Mouse (Mus musculus) testis, adult 2 months (tissue): ENCODE results near the gene Pla2g2d. TPM values are rescaled to one million over a fixed set of nuclear protein-coding genes. Genes with fewer than 3 reads are reported as not detected.
"Not testable (repeated sequence)": the region's sequence is repeated elsewhere in the genome, so short reads cannot be mapped to it uniquely, and the experiment has no call there.

Experiments
- H3K27ac ChIP-seq: fragments of 200-500 bp; 2 replicates; pipeline ENCODE4 v1.5.1; 2012; ENCODE audit warnings: low read depth, low read length; ENCODE audit not compliant: control insufficient read depth, insufficient read depth
- H3K27me3 ChIP-seq: fragments of 200-500 bp; 2 replicates; pipeline ENCODE4 v1.6.1; 2012; ENCODE audit warnings: mild to moderate bottlenecking, low read length, moderate library complexity; ENCODE audit not compliant: control insufficient read depth, insufficient read depth
- H3K36me3 ChIP-seq: fragments of 200-500 bp; 2 replicates; pipeline ENCODE4 v1.6.1; 2012; ENCODE audit warnings: mild to moderate bottlenecking, low read length; ENCODE audit not compliant: control insufficient read depth, insufficient read depth
- H3K4me1 ChIP-seq: fragments of 200-500 bp; 2 replicates; pipeline ENCODE4 v1.6.1; 2012; ENCODE audit warnings: low read length; ENCODE audit not compliant: control insufficient read depth, insufficient read depth
- H3K4me3 ChIP-seq: fragments of 200-500 bp; 2 replicates; pipeline ENCODE4 v1.5.1; 2012; ENCODE audit warnings: low read depth, mild to moderate bottlenecking, low read length, moderate library complexity, mixed read lengths; ENCODE audit not compliant: control insufficient read depth
- CTCF ChIP-seq: fragments of 200-500 bp; IDR thresholded peaks from 2 replicates; pipeline ENCODE4 v1.5.1; 2012; ENCODE audit warnings: low read depth, mild to moderate bottlenecking, inconsistent platforms, low read length, moderate library complexity; ENCODE audit not compliant: control insufficient read depth, insufficient read depth, insufficient replicate concordance
- POLR2A ChIP-seq: fragments of 200-500 bp; IDR thresholded peaks from 2 replicates; pipeline ENCODE4 v1.6.1; 2012; ENCODE audit warnings: low read depth, mild to moderate bottlenecking, inconsistent platforms, low read length, moderate library complexity; ENCODE audit not compliant: control insufficient read depth
- polyA plus RNA-seq: library from polyadenylated mRNA; depleted of rRNA; stranded (reverse); fragments of >200 nt; gene quantifications from 2 replicates; pipeline ENCODE4 v1.2.3, GENCODE M21; 2012

Pla2g2d gene
- polyA plus RNA-seq, 1 experiment: 0.36 TPM

GRCm38 (mm10) chr4:138816166-138816565 lies 40.6 kb downstream of the Pla2g2d start:
- Histone ChIP-seq H3K36me3 (no peaks in the 10 kb centered on the region), H3K4me1 (peaks cover 3% of the 10 kb centered on the region), H3K27me3 (no peaks in the 10 kb centered on the region), H3K4me3 (no peak overlapping the region), H3K27ac (no peak overlapping the region)
- no peak for TF ChIP-seq CTCF
- 0 out of 2 replicates have a peak, but pooled peaks have one; percentile 12 for TF ChIP-seq POLR2A

GRCm38 (mm10) chr4:138817736-138818135 lies 42.2 kb downstream of the Pla2g2d start:
- Histone ChIP-seq H3K27me3 (no peaks in the 10 kb centered on the region), H3K4me3 (no peak overlapping the region)
- peak; percentile 22; the same call in 1 of the 2 replicates for TF ChIP-seq POLR2A
- no peak for TF ChIP-seq CTCF

GRCm38 (mm10) chr4:138819101-138819500 lies 43.6 kb downstream of the Pla2g2d start:
- no peaks in the 10 kb centered on the region for H3K27me3 ChIP-seq
- H3K4me3 ChIP-seq: no peak overlapping the region
- no peaks in the 10 kb centered on the region for H3K36me3 ChIP-seq
- H3K4me1 ChIP-seq: peaks cover 3% of the 10 kb centered on the region
- TF ChIP-seq POLR2A (no peak; the same call in 1 of the 2 replicates), CTCF (no peak)
- H3K27ac ChIP-seq: peak overlapping the region; percentile 68

More at GRCm38 (mm10) chr4:138817736-138818135, 42.2 kb downstream of the Pla2g2d start:
- Histone ChIP-seq H3K27ac (peak overlapping the region; percentile 62), H3K4me1 (peaks cover 3% of the 10 kb centered on the region), H3K36me3 (no peaks in the 10 kb centered on the region)

GRCm38 (mm10) chr4:138821036-138821435 lies 45.5 kb downstream of the Pla2g2d start:
- Histone ChIP-seq H3K4me1 (no peaks in the 10 kb centered on the region; the same call in none of the 2 replicates), H3K27me3 (no peaks in the 10 kb centered on the region), H3K27ac (no peak overlapping the region), H3K4me3 (no peak overlapping the region), H3K36me3 (no peaks in the 10 kb centered on the region)
- no peak for TF ChIP-seq POLR2A
- no peak for TF ChIP-seq CTCF

- not testable (repeated sequence) for H3K27ac ChIP-seq, H3K27me3 ChIP-seq, H3K4me1 ChIP-seq, H3K4me3 ChIP-seq, H3K36me3 ChIP-seq
Observed at GRCm38 (mm10) chr4:138824161-138824560, 48.6 kb downstream of the Pla2g2d start.

- no peaks in the 10 kb centered on the region for H3K27me3 ChIP-seq
- H3K4me1 ChIP-seq: no peaks in the 10 kb centered on the region
- H3K4me3 ChIP-seq: no peak overlapping the region
- H3K27ac ChIP-seq: no peak overlapping the region
- TF ChIP-seq CTCF: no peak
- no peak for TF ChIP-seq POLR2A
- no peaks in the 10 kb centered on the region for H3K36me3 ChIP-seq
Observed at GRCm38 (mm10) chr4:138824660-138825059, 49.1 kb downstream of the Pla2g2d start.

- Histone ChIP-seq H3K4me1 (no peaks in the 10 kb centered on the region), H3K36me3 (no peaks in the 10 kb centered on the region), H3K27ac (no peak overlapping the region), H3K4me3 (no peak overlapping the region), H3K27me3 (no peaks in the 10 kb centered on the region)
- TF ChIP-seq POLR2A (no peak), CTCF (no peak)
Observed at GRCm38 (mm10) chr4:138825751-138826567, 50.4 kb downstream of the Pla2g2d start.
